Mouse (Mus musculus) Patski (cell line): ENCODE measurements at regions not wholly inside any gene's neighbourhood (a gene's known extent, or its start where the extent isn't known, plus 50 kb on each side); places are given as distances from the start of the nearest gene placed in this dataset.

Experiments
- ATAC-seq: fragments of 100-300 bp; one replicate; pipeline ENCODE4 v1.8.0; 2021
- CTCF ChIA-PET: fragments of 350-600 bp; sonication (Branson Sonifier 250); formaldehyde crosslinking; loops from one replicate; lab custom pipeline; 2022; ENCODE audit warnings: inconsistent platforms; lab: Charles Lee
- POLR2A ChIA-PET: fragments of 350-600 bp; sonication (Branson Sonifier 250); formaldehyde crosslinking; loops from one replicate; lab custom pipeline; 2022; ENCODE audit warnings: antibody characterized with exemption, inconsistent platforms; lab: Charles Lee
- DNase-seq: peaks from one replicate; pipeline ENCODE4 v3.0.0-alpha.2; 2011; ENCODE audit warnings: low read depth, low spot score
- H3K27me3 ChIP-seq: fragments of 371-371 bp; one replicate; pipeline ENCODE4 v1.5.1; 2021
- CTCF ChIP-seq: fragments of 100-300 bp; IDR thresholded peaks from one replicate; pipeline ENCODE4 v1.5.1; 2021
- in situ Hi-C: fragments of 300-500 bp; cut with MboI; formaldehyde crosslinking; loops from 3 replicates; pipeline ENCODE4 v1.11.1; 2018; ENCODE audit warnings: low pct_unique_long_range_greater_than_20kb, mixed read lengths

DNA sequence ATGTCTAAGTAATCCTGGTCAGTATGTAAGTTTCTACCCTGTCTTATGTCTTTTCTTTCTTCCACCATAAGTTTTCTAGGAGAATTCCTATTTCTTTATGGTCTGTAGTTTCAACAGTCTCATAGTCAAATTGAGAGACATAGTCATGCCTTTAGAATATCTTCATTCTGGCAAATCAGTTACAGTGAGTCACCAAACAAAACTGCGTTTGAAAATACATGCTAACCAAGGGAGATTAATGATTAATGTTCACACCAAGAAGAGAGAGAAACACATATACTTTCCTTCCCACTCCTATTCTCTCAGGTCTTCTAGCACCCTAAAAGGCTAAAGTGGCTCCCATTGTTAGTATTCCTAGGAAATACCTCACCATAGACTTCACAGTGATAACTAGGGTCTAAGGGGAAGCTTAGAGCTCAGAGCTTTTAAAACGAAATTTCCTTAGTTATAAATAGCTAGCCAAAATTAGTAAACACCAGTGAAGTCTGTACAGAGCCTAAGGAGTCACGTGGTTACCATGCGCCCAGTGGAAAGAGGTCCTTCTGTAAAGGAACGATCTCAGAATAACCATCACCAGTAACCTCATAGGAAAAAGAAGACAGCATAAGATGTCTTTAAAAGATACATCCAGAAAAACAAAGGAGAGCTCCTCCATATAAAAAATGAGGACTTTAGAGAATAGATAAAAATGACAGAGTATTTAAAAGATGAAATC, 281.8 kb upstream of the Htr2a start:
- CTCF ChIA-PET: interaction anchor here (1.4 kb wide), 1 partner anchor 34 kb away, joined by 3 read pairs; no protein-coding TSS in a partner anchor
- POLR2A ChIA-PET: interaction anchor here (0.8 kb wide), 1 partner anchor 58 kb away, joined by 4 read pairs; no protein-coding TSS in a partner anchor
- ATAC-seq (peak; percentile 89), DNase-seq (peak; percentile 53)
- in situ Hi-C loops: loop anchor here (5.0 kb wide), 1 partner anchor 122 kb away; no protein-coding TSS in a partner anchor
- H3K27me3 ChIP-seq: no peaks in the 10 kb centered on the region
- TF ChIP-seq CTCF: no peak

DNA sequence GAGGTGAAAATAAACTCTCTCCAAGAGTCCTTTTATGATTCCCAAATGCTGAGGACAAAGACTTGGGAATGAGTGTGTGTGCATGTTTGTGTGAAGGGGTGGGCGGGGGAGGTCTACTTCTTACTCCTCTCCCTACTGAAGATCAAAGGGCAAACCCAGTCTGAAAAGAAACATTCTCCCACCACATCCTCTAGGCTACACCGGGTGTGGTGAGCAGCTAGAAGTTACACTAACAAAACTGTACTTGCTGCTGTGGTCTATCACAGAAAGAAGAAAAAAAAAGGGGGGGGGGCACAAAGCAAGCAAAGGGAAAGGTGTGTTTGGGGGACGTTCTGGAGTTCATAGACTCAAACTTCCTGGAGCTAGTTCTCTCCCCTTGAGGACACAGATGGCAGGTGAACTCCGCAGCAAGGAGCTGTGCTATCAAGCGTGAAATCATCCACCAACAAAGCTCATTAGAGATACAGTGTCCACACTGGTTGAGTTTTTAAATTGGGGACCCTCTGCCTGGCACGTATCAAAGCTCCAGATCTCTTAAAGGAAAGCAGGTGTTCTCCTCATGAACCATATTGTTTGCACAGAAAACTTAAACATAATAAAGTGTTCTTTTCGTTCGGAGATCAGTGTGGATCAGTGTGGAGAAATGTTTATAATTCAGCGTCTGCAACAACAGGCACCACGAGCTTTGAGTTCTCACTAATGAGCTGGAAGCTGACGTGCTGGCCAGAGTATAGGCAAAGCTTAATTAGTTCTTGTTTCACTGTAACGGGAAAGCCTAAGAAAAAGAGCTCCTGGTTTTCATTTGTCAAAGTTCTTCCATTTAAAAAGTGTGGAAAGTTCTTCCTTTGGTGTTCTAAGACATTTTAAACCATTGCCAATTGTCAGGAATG, 280.7 kb upstream of the Htr2a start:
- TF ChIP-seq CTCF: no peak
- ATAC-seq: no peak
- no peak for DNase-seq
- POLR2A ChIA-PET: no interaction called here
- in situ Hi-C loops: loop anchor here (5.0 kb wide), 1 partner anchor 123 kb away; no protein-coding TSS in a partner anchor
- H3K27me3 ChIP-seq: no peaks in the 10 kb centered on the region
- CTCF ChIA-PET: interaction anchor here (1.4 kb wide), 2 partner anchors 21 to 35 kb away, joined by 3 to 6 read pairs; no protein-coding TSS in a partner anchor

DNA sequence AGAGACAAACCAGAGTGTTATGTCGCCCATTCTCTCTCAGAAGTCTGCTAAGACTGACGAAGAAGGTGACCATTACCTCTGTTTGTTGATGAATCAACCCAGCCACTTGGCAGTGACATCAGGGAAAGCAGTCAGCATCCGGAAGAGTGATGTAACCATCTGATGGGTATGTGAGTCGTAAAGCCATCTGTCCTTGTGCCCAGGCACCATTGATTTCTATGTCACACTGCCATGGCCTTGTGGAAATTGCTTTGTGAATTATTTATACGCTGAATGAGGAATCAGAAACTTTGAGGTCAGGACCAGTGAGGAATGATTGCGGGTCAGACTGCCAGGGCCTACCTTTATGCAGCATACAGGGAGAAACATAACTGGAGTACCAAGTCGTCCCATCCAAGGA, 256.2 kb upstream of the Htr2a start:
- POLR2A ChIA-PET: no interaction called here
- in situ Hi-C loops: no loop called here
- no peak for DNase-seq
- no peak for ATAC-seq
- H3K27me3 ChIP-seq: no peaks in the 10 kb centered on the region
- CTCF ChIA-PET: interaction anchor here (0.8 to 1.3 kb wide), 2 partner anchors 18 to 135 kb away, joined by 3 read pairs; no protein-coding TSS in a partner anchor
- no peak for TF ChIP-seq CTCF

DNA sequence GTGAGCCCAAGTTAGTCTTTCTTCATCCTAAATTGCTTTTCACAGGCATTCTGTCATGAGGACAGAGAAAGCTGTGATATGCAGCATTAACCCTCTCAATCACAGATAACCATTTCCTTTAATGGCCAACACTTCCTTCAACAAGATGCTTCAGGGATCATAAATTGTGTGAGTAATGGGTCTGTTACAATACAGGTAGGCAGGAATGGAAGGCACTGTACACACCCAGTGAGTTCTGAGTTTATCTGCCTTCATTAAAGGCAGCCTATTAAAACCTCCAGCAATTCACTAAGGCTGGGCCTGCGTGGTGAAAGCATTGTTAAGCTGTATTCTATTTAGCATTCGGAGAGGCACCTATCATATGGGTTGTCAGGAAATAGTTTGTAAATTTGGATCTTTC, 248.2 kb upstream of the Htr2a start:
- DNase-seq (no peak), ATAC-seq (peak; percentile 71)
- TF ChIP-seq CTCF: no peak
- no peaks in the 10 kb centered on the region for H3K27me3 ChIP-seq
- POLR2A ChIA-PET: interaction anchor here (0.6 kb wide), 1 partner anchor 619 kb away, joined by 3 read pairs; no protein-coding TSS in a partner anchor
- in situ Hi-C loops: loop anchor here (10.0 kb wide), 1 partner anchor 228 kb away; no protein-coding TSS in a partner anchor
- CTCF ChIA-PET: no interaction called here

DNA sequence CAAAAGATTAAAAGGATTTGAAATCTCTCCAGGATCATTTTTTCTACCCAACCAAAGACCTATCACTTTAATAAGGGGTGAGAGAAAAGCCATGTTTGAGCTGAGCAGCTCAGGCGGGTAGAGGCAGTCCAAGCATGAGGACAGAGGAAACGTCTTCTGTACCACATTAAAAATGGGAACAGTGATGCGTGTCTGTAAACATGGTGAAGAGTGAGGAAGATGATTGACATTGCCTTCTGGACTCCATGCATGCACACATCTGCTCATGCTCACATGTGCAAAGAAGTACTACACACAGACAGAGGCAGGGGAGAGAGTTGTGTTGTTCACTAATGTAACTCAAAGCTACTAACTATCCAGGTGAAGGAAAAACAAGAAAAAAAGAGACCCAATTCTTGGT, 243.4 kb upstream of the Htr2a start:
- POLR2A ChIA-PET: interaction anchor here (0.6 kb wide), 1 partner anchor 173 kb away, joined by 4 read pairs; no protein-coding TSS in a partner anchor
- no peak for TF ChIP-seq CTCF
- no peak for DNase-seq
- CTCF ChIA-PET: no interaction called here
- in situ Hi-C loops: loop anchor here (10.0 kb wide), 1 partner anchor 232 kb away; no protein-coding TSS in a partner anchor
- H3K27me3 ChIP-seq: no peaks in the 10 kb centered on the region
- ATAC-seq: no peak

DNA sequence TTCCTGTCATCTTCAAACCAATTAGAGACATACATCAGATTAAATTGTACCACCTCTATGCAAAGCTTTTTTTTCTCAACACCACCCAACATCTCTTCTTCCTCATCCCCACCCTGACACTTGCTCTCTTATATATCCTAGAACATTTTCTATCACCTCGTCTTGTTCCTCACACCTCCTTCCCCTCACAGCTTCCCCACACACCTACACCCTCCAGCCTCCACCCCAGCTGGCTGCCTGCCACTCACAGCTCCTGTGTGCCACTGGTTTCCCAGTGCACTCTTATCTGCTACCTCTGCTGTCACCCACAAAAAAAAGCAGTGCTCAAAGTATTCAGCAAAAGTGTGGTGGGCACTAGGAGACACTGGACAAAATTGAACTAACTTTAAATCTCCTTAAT, 231.2 kb upstream of the Htr2a start:
- POLR2A ChIA-PET: no interaction called here
- no peaks in the 10 kb centered on the region for H3K27me3 ChIP-seq
- ATAC-seq (no peak), DNase-seq (no peak)
- CTCF ChIA-PET: no interaction called here
- TF ChIP-seq CTCF: no peak
- in situ Hi-C loops: no loop called here

DNA sequence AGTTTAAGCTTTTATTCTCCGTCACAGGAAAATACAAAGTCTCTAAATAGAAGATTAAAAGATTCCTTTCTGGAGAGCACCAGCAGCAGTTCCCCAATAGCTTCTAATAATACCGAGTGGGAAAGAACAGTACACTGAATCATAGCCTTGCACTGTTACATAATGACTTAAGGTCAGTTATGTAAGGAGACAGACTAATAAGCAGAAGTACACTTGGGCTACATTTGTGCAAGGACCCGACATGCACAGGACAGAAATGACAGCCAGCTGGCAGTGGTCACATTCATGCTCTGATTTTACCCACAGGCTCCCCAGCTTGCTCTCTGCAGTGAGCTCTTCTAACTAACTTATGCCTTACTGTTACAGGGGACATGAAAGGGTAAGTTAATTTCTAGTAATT, 212.4 kb upstream of the Htr2a start:
- ATAC-seq (no peak), DNase-seq (no peak)
- TF ChIP-seq CTCF: no peak
- ChIA-PET CTCF (no interaction called here), POLR2A (no interaction called here)
- in situ Hi-C loops: no loop called here
- H3K27me3 ChIP-seq: no peaks in the 10 kb centered on the region

DNA sequence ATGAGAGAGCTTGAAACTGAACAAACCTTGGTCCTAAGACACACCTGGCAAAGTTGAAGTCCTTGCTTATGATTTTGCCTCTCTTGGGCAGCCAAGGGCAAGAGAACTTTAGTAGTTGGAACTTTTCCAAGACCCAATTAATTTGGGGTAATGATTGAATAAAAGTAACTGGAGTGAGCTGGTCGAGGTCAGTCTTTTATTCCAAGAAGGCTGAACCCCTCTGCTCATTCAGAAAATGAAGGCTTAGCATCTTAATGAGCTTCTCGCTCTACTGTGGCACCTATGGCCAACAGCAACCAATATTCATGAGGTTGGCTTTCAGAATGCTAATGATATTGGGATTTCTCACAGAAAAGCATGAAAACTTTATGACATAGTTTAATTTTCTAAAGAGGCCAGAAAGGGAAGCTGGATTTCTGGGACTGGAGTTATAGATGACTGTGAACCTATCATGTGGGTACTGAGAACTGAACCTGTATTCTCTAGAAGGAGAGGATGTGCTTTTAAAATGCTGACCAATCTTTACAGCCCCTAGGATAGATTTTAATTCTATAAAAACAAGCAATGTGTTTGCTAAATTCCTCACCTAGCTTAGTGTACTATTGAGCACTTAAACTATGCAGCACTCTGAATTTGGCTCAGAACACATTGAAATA, 176.5 kb upstream of the Htr2a start:
- no peak for TF ChIP-seq CTCF
- DNase-seq (no peak), ATAC-seq (no peak)
- in situ Hi-C loops: no loop called here
- H3K27me3 ChIP-seq: no peaks in the 10 kb centered on the region
- POLR2A ChIA-PET: no interaction called here
- CTCF ChIA-PET: no interaction called here

DNA sequence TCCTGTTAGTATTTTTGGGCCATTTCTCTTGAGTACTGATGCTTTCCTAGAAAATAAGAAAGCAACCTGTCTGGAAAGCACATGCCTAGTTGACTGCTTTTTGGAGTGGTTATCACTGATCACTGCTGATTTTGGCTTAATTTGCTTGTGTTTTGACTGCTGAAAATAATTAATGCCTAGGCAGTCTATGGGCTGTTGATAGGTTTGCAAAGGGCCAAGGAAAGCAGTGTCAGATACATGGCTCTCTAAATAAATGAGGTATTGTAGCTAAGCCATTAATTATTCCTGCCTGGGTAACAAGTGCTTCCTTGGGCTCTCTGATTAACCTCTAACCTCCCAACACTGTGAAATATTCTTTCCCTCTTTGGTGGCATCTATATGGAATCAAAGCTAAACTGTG, 145.1 kb upstream of the Htr2a start:
- POLR2A ChIA-PET: no interaction called here
- no peak for DNase-seq
- ATAC-seq: no peak
- no peak for TF ChIP-seq CTCF
- CTCF ChIA-PET: no interaction called here
- no peaks in the 10 kb centered on the region for H3K27me3 ChIP-seq
- in situ Hi-C loops: no loop called here

DNA sequence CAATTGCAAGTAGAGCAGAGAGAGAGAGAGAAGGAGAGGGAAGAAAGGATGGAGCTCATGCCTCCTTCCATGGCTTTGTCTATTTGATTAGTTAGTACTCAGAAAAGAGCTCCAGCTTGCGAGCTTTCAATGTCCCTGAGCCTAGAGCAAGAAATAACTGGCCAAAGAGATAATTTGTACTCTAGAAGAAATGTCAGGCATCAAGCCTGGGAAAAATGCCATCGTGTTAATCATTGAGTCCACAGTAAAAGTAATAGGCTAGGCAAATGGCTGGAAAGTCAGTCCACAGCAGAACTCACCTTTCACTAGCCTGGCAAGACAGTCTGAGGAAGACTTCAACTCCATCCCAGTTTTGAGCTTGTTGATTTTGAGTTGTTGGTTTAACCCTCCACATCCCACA, 129.1 kb upstream of the Htr2a start:
- no peak for TF ChIP-seq CTCF
- no peak for ATAC-seq
- in situ Hi-C loops: no loop called here
- no peak for DNase-seq
- CTCF ChIA-PET: no interaction called here
- H3K27me3 ChIP-seq: no peaks in the 10 kb centered on the region
- POLR2A ChIA-PET: no interaction called here
